Mouse (Mus musculus): ENCODE data around the gene Ppp1r1c. TPM values are rescaled to one million over a fixed set of nuclear protein-coding genes. Genes with fewer than 3 reads are reported as not detected.

Gene Ppp1r1c
- total and polyA plus RNA-seq, 2 experiments from 2014 or later = 5.8 to 6.4 TPM

- H3K4me3 ChIP-seq (ENCODE audit: low read length) = no peak overlapping the region
- DNase-seq (ENCODE audit: low spot score) = no peak
- H3K4me2 ChIP-seq (ENCODE audit: low read depth, low read length) = no peak overlapping the region
- no peaks in the 10 kb centered on the region for H3K9me3 ChIP-seq (ENCODE audit: low read length)
- H3K27ac ChIP-seq = no peak overlapping the region
- WGBS = 76% methylated on average over 2 of the region's 2 CpGs
- H3K27me3 ChIP-seq (ENCODE audit: insufficient read depth, low read length) = no peaks in the 10 kb centered on the region
- TF ChIP-seq CTCF (IDR thresholded peaks at IDR 0.05; ENCODE audit: low read depth) = no peak
- H3K4me1 ChIP-seq (ENCODE audit: insufficient read depth, low read length) = no peaks in the 10 kb centered on the region
- H3K36me3 ChIP-seq (ENCODE audit: insufficient read depth, low read length) = no peaks in the 10 kb centered on the region
- no peak for ATAC-seq
- H3K9ac ChIP-seq (replicated peaks; ENCODE audit: low read length) = no peak overlapping the region
These were observed 9.4 kb upstream of the Ppp1r1c start for GRCm38 (mm10) chr2:79698166-79698565.

GRCm38 (mm10) chr2:79704773-79705172 is 2.8 kb upstream of the Ppp1r1c start:
- Histone ChIP-seq H3K9me3 (ENCODE audit: low read length) (no peaks in the 10 kb centered on the region), H3K4me2 (ENCODE audit: low read depth, low read length) (no peak overlapping the region), H3K4me1 (ENCODE audit: insufficient read depth, low read length) (no peaks in the 10 kb centered on the region), H3K27me3 (ENCODE audit: insufficient read depth, low read length) (no peaks in the 10 kb centered on the region), H3K4me3 (ENCODE audit: low read length) (no peak overlapping the region), H3K36me3 (ENCODE audit: insufficient read depth, low read length) (no peaks in the 10 kb centered on the region), H3K27ac (no peak overlapping the region), H3K9ac (replicated peaks; ENCODE audit: low read length) (no peak overlapping the region)
- TF ChIP-seq CTCF (IDR thresholded peaks at IDR 0.05; ENCODE audit: low read depth) = no peak
- DNase-seq (ENCODE audit: low spot score) = no peak
- 84% methylated on average over 2 of the region's 2 CpGs for WGBS
- ATAC-seq = no peak

- no peaks in the 10 kb centered on the region for H3K4me1 ChIP-seq (ENCODE audit: insufficient read depth, low read length)
- H3K4me2 ChIP-seq (ENCODE audit: low read depth, low read length) = no peak overlapping the region
- H3K27me3 ChIP-seq (ENCODE audit: insufficient read depth, low read length) = no peaks in the 10 kb centered on the region
- ATAC-seq (no peak), DNase-seq (ENCODE audit: low spot score) (no peak)
- no peak overlapping the region for H3K9ac ChIP-seq (replicated peaks; ENCODE audit: low read length)
- no peak overlapping the region for H3K4me3 ChIP-seq (ENCODE audit: low read length)
- H3K36me3 ChIP-seq (ENCODE audit: insufficient read depth, low read length) = no peaks in the 10 kb centered on the region
- 82% methylated on average over 3 of the region's 3 CpGs for WGBS
- no peak for TF ChIP-seq CTCF (IDR thresholded peaks at IDR 0.05; ENCODE audit: low read depth)
- H3K9me3 ChIP-seq (ENCODE audit: low read length) = no peaks in the 10 kb centered on the region
- no peak overlapping the region for H3K27ac ChIP-seq
These were observed 6.1 kb downstream of the Ppp1r1c start for GRCm38 (mm10) chr2:79713662-79714091.

GRCm38 (mm10) chr2:79714745-79715144 is 7.2 kb downstream of the Ppp1r1c start:
- Histone ChIP-seq H3K4me3 (ENCODE audit: low read length) (no peak overlapping the region), H3K9ac (replicated peaks; ENCODE audit: low read length) (no peak overlapping the region), H3K36me3 (ENCODE audit: insufficient read depth, low read length) (no peaks in the 10 kb centered on the region), H3K4me2 (ENCODE audit: low read depth, low read length) (no peak overlapping the region), H3K27ac (no peak overlapping the region), H3K4me1 (ENCODE audit: insufficient read depth, low read length) (no peaks in the 10 kb centered on the region), H3K9me3 (ENCODE audit: low read length) (no peaks in the 10 kb centered on the region), H3K27me3 (ENCODE audit: insufficient read depth, low read length) (no peaks in the 10 kb centered on the region)
- WGBS = 81% methylated on average over 6 of the region's 6 CpGs
- DNase-seq (ENCODE audit: low spot score) (no peak), ATAC-seq (no peak)
- TF ChIP-seq CTCF (IDR thresholded peaks at IDR 0.05; ENCODE audit: low read depth) = no peak

GRCm38 (mm10) chr2:79715925-79716324 is 8.3 kb downstream of the Ppp1r1c start:
- H3K27ac ChIP-seq = no peak overlapping the region
- 31% methylated on average over 2 of the region's 2 CpGs for WGBS
- TF ChIP-seq CTCF (IDR thresholded peaks at IDR 0.05; ENCODE audit: low read depth) = no peak
- no peak overlapping the region for H3K4me3 ChIP-seq (ENCODE audit: low read length)
- no peaks in the 10 kb centered on the region for H3K36me3 ChIP-seq (ENCODE audit: insufficient read depth, low read length)
- no peak for DNase-seq (ENCODE audit: low spot score)
- no peak overlapping the region for H3K9ac ChIP-seq (replicated peaks; ENCODE audit: low read length)
- H3K4me1 ChIP-seq (ENCODE audit: insufficient read depth, low read length) = no peaks in the 10 kb centered on the region
- H3K4me2 ChIP-seq (ENCODE audit: low read depth, low read length) = no peak overlapping the region
- no peaks in the 10 kb centered on the region for H3K9me3 ChIP-seq (ENCODE audit: low read length)
- H3K27me3 ChIP-seq (ENCODE audit: insufficient read depth, low read length) = no peaks in the 10 kb centered on the region
- ATAC-seq = peak; percentile 47; the same call in 1 of the 2 replicates

- ATAC-seq (no peak), DNase-seq (ENCODE audit: low spot score) (no peak)
- no peak overlapping the region for H3K9ac ChIP-seq (replicated peaks; ENCODE audit: low read length)
- H3K4me3 ChIP-seq (ENCODE audit: low read length) = no peak overlapping the region
- no peaks in the 10 kb centered on the region for H3K27me3 ChIP-seq (ENCODE audit: insufficient read depth, low read length)
- H3K27ac ChIP-seq = no peak overlapping the region
- no peak overlapping the region for H3K4me2 ChIP-seq (ENCODE audit: low read depth, low read length)
- no peaks in the 10 kb centered on the region for H3K4me1 ChIP-seq (ENCODE audit: insufficient read depth, low read length)
- no peak for TF ChIP-seq CTCF (IDR thresholded peaks at IDR 0.05; ENCODE audit: low read depth)
- no peaks in the 10 kb centered on the region for H3K36me3 ChIP-seq (ENCODE audit: insufficient read depth, low read length)
- H3K9me3 ChIP-seq (ENCODE audit: low read length) = no peaks in the 10 kb centered on the region
These were observed 10.3 kb downstream of the Ppp1r1c start for GRCm38 (mm10) chr2:79717846-79718245.

- Histone ChIP-seq H3K4me3 (ENCODE audit: low read length) (no peak overlapping the region), H3K27me3 (ENCODE audit: insufficient read depth, low read length) (no peaks in the 10 kb centered on the region), H3K9me3 (ENCODE audit: low read length) (no peaks in the 10 kb centered on the region), H3K4me1 (ENCODE audit: insufficient read depth, low read length) (no peaks in the 10 kb centered on the region), H3K27ac (no peak overlapping the region), H3K9ac (replicated peaks; ENCODE audit: low read length) (no peak overlapping the region), H3K36me3 (ENCODE audit: insufficient read depth, low read length) (no peaks in the 10 kb centered on the region), H3K4me2 (ENCODE audit: low read depth, low read length) (no peak overlapping the region)
- 81% methylated on average over 1 of the region's 1 CpGs for WGBS
- no peak for ATAC-seq
- no peak for TF ChIP-seq CTCF (IDR thresholded peaks at IDR 0.05; ENCODE audit: low read depth)
- no peak for DNase-seq (ENCODE audit: low spot score)
These were observed 14.8 kb downstream of the Ppp1r1c start for GRCm38 (mm10) chr2:79722415-79722814.
